Mouse (Mus musculus) brain, embryonic 14.5 days (tissue): ENCODE results near the gene Mindy4. TPM values are rescaled to one million over a fixed set of nuclear protein-coding genes. Genes with fewer than 3 reads are reported as not detected.

Source experiments
- DNase-seq: peaks from one replicate; pipeline ENCODE4 v3.0.0-alpha.2; 2011; ENCODE audit warnings: low read depth
- CTCF ChIP-seq: fragments of 200-500 bp; IDR thresholded peaks from 2 replicates; pipeline ENCODE4 v1.5.1; 2012; ENCODE audit warnings: inconsistent platforms, mild to moderate bottlenecking, moderate library complexity, borderline replicate concordance; ENCODE audit not compliant: insufficient read depth, insufficient read length; ENCODE audit errors: extremely low read depth
- POLR2A ChIP-seq: fragments of 200-500 bp; IDR thresholded peaks from 2 replicates; pipeline ENCODE4 v1.6.1; 2012; ENCODE audit warnings: mild to moderate bottlenecking, inconsistent platforms, borderline replicate concordance; ENCODE audit not compliant: poor library complexity, insufficient read depth, insufficient read length, severe bottlenecking; ENCODE audit errors: extremely low read depth
- polyA plus RNA-seq: library from polyadenylated mRNA; depleted of rRNA; stranded (reverse); fragments of >200 nt; gene quantifications from 2 replicates; pipeline ENCODE4 v1.2.3, GENCODE M21; 2012

Gene Mindy4
- polyA plus RNA-seq, 1 experiment = 10.9 TPM

DNA sequence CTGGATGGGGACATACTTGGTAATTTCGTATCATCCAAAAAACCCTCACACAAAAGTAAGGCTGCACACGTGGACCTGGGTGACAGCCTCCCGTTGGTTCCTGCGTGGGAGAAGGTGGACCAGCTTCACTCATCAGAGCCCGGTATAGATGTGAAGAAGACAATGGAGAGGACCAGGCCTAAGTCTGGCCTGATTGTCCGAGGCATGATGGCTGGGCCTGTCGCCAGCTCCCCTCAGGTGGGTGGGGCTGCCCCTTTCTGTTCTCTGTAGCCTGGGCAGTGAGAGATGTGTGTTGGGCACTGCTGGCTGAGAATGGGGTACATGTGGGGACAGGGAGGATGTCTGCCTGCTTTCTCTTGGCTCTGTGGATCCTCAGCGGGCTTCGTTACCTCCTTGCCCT is 15.0 kb downstream of the Mindy4 start:
- TF ChIP-seq POLR2A (no peak), CTCF (no peak)
- no peak for DNase-seq

DNA sequence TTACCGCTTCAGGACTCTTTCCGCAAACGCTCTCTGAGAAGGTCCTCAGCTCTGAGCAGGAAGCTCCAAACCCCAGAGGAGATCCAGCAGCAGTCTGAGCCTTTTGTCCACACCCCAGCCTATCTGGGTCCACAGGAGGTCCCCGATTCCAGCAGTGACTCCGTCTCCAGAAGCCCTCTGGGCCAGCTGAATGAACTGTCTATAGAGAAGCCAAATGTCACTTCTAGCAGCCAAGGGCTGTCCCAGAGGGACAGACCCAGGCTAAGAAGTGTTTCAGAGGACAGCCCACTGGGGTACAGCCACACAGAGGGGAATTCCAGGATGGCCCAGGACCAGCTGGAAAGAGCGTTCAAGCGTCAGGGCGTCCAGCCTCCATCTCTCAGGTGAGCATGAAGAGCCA is 20.8 kb downstream of the Mindy4 start:
- no peak for TF ChIP-seq POLR2A
- TF ChIP-seq CTCF = no peak
- DNase-seq = no peak

DNA sequence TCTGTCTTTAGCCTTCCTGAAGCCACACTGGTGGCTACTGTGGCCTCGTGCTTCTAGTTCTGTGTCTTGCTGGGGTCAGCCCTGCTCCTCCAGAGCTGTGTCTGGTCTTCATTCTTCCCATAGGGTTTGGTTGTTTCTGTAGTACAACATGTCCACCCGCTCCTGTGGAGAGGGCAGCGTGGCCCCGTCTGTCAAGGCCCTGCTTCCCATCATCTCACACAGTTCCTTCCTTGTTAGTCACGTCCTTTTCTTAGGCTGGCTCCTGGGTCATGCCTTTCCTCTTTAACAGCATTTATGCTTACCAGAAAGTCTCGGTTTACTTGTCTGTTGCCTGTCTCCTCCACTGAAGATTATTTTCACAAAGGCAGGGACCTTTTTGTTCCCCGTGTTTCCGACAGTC is 26.9 kb downstream of the Mindy4 start:
- DNase-seq = no peak

GRCm38 (mm10) chr6:55232101-55232500 is 28.9 kb downstream of the Mindy4 start:
- no peak for DNase-seq
- TF ChIP-seq POLR2A (no peak), CTCF (no peak)

More for the DNA sequence above, 26.9 kb downstream of the Mindy4 start:
- TF ChIP-seq CTCF (no peak), POLR2A (no peak)

DNA sequence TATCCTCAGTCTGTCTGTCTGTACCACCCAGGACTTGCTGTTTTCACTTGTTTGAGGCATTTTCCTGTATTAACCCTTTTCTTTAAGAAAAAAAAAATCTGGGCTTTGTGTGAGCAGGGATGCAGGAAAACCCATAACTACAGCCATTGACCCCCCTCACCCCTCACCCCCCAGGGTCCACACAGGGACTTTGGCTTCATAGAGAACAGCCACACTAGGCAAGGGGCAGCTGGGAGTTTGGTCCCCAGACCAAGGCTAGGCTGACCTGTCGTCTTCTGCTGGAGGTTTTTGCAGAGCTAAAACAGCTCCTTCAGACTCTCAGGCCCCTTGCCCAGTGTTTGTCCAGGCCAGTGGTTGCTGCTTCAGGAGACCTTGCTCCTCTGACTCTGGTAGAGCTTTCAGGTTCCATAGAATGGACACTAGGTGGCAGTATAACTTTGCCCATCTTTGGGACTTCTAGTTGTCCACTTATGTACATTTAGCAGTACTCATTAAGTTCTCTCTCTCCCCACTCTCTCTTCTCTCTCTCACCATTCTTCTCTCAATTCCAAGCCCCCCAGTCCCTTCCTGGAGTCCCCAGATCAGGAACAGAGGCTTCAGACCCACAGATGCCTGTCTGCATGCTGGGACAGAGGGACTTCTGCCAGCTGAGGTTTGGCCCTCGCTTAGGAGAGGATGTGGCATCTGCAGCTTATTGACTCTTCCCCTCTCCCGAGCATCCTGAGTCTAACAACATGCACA is 29.5 kb downstream of the Mindy4 start:
- peak; percentile 64; the same call in 1 of the 2 replicates for TF ChIP-seq CTCF
- no peak for TF ChIP-seq POLR2A
- DNase-seq = peak; percentile 89

DNA sequence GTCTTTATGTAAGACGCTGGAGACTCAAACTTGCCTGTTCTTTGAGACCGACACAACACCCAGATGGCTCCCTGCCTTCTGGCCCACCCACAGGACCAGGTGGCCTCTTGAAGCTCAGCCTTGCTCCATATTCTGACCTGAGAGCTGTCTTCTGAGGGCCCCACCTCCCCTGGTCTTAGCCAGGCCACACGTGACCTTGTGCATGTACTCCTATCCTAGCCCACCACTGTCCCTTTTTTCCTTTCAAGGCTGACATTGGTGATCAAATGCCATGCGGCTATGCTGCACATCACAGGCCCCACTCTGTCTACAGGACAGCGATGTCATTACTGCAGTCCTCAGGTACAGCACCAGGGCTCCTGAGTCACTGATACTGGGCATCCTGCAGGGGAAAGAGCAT is 30.1 kb downstream of the Mindy4 start:
- no peak for TF ChIP-seq POLR2A
- no peak for TF ChIP-seq CTCF
- no peak for DNase-seq

DNA sequence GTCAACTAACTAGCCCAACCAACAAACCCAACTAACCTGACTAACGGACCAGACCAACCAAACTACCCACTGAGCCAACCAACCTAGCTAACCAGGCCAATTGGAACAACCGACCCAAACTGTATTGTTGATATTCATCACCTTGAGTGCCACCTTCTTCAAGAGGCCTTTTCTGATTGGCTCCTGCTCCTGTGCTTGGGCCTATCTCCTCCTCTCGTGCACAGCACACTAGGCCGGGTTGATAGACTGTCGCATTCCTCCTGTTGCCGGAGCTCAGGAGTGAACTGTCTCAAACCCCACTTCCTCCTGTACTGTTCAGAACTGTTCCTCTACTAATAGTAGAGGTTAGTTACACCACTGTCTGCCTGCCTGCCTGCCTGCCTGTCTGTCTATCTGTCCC is 31.5 kb downstream of the Mindy4 start:
- DNase-seq = no peak
- TF ChIP-seq POLR2A = no peak
- TF ChIP-seq CTCF = no peak

DNA sequence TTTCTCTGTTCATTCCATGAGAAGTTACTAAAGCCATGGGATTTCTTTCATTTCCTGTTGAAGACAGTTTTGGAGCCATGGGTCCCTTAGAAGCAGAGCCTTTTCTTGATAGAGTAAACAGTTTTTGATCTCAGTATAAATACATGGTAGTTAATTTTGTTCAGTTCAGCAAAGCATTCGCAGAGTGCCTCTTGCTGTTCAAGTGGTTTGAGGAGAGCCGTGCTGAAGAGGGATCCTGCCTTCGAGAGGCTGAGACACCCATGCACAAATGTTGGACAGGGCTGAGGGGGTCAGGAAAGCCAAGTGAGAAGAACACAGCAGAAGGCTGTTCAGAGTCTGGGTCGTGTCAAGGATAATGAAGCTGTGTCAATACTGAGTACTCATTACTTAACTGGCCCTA is 32.5 kb downstream of the Mindy4 start:
- TF ChIP-seq POLR2A (no peak), CTCF (no peak)
- DNase-seq = no peak

DNA sequence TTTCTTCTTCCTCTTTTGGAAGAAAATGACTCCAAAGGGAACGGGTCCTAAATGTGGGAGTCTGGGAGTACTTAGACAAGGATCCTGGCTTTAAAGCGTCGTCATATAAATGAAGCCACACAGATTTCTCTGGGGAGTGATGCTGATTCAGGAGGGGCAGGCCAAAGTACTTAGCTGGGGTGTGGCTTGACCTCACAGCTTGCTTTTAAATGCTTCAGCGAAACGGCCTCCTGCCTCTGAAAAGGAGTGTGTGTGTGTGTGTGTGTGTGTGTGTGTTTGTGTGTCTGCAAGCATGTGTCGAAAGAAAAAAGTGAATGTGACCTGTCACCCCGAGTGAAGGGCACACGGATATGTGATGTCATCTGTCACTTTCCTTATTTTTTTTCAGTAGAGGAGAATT is 36.7 kb downstream of the Mindy4 start:
- TF ChIP-seq CTCF (no peak), POLR2A (no peak)

DNA sequence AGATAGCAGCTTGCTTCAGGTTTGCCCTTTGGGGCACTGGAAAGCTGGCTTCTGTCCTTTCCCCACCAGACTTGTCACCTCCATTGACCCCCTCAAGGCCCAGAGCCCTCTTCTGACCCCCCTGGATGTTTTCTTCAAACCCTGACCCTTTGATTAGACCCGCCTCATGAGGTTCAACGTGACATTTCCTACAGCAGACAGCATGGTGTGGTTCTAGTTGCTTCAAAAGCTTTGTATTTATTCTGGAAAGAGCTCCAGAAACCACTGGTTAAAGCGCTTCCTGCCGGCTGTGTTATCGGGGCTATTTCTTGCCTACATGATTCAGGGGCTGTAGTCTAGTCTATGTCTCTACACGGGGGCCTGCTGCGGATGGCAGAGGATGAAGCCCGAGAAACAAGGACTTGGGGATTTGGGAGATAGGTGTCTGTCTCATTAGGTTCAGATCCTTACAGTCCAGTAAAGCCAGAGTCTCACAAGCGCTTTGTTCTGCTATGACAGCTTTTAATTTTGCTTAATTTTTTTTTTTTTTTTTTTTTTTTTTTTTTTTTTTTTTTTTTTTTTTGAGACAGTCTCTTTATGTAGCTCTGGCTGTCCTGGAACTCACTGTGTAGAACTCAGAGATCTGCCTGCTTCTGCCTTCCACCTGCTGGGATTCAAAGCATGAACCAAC is 37.5 kb downstream of the Mindy4 start:
- DNase-seq = no peak
- TF ChIP-seq CTCF = no peak
- no peak for TF ChIP-seq POLR2A

More for the DNA sequence above, 36.7 kb downstream of the Mindy4 start:
- DNase-seq = no peak

- peak; percentile 7 for DNase-seq
- TF ChIP-seq POLR2A (no peak), CTCF (no peak)
Observed at GRCm38 (mm10) chr6:55241479-55241878, 38.3 kb downstream of the Mindy4 start.

DNA sequence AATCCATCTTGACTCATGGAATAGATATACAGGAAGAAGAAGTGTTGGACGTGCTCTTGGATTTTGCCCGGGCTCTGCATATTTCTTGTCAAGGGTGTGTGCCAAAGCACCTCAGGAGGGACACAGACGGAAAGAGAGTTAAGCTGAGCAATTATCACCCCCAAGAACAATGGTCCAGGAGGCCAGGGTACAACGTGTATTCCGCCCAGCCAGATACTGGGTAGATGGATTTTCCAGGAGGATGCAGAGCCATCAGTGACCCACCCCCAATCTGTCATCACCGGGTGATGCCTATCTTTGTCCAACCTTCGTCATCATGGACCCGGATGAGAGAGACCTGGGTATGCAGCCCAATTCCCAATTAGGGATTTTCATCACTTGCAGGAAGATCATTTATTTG is 42.5 kb downstream of the Mindy4 start:
- TF ChIP-seq POLR2A (no peak), CTCF (no peak)
- no peak for DNase-seq

GRCm38 (mm10) chr6:55246441-55246840 is 43.3 kb downstream of the Mindy4 start:
- TF ChIP-seq CTCF (no peak), POLR2A (no peak)
- DNase-seq = no peak
